Comparison of ENCODE assay signal across 18 mouse cellular contexts in genomic region chr5:54632281-54632680, GRCm38 (mm10).
DNase-seq lines count a peak whose midpoint lies in the region; ATAC-seq lines count a peak whose summit lies in the region.
"Had no signal": no experiment of that assay in that cellular context is flagged by ENCODE, and none has a peak within 500 bp of the region (broad histone marks: within the 10 kb centered on the region; RNA-seq: fewer than 3 reads in every experiment).

No protein-coding gene starts in this region.

- H3K4me2 ChIP-seq in hindbrain, embryonic 11.5 days (replicated peaks; ENCODE audit: low read depth, low read length): no peak overlapping the region
- no peak overlapping the region for H3K4me2 ChIP-seq in hindbrain, embryonic 13.5 days
- H3K4me2 ChIP-seq: heart, embryonic 12.5 days; neural tube, embryonic 13.5 days had no signal

- H3K4me3 ChIP-seq in hindbrain, embryonic 11.5 days (ENCODE audit: low read depth, low read length): no peak overlapping the region
- H3K4me3 ChIP-seq in hindbrain, embryonic 13.5 days: no peak overlapping the region
- H3K4me3 ChIP-seq: heart, embryonic 12.5 days; neural tube, embryonic 13.5 days had no signal

- no peaks in the 10 kb centered on the region for H3K27me3 ChIP-seq in hindbrain, embryonic 11.5 days (ENCODE audit: control insufficient read depth, insufficient read depth, low read length)
- no peaks in the 10 kb centered on the region for H3K27me3 ChIP-seq in hindbrain, embryonic 13.5 days
- H3K27me3 ChIP-seq: heart, embryonic 12.5 days; neural tube, embryonic 13.5 days had no signal

- WGBS in hindbrain, embryonic 11.5 days: 78% methylated on average over 3 of the region's 3 CpGs
- 87% methylated on average over 3 of the region's 3 CpGs for WGBS in hindbrain, embryonic 13.5 days

- H3K27ac ChIP-seq in hindbrain, embryonic 11.5 days (ENCODE audit: low read depth, low read length): no peak overlapping the region
- no peak overlapping the region for H3K27ac ChIP-seq in hindbrain, embryonic 13.5 days
- H3K27ac ChIP-seq: neural tube, embryonic 13.5 days had no signal

- no peak overlapping the region for H3K9ac ChIP-seq in hindbrain, embryonic 11.5 days (ENCODE audit: low read depth, low read length)
- no peak overlapping the region for H3K9ac ChIP-seq in hindbrain, embryonic 13.5 days
- H3K9ac ChIP-seq: heart, embryonic 12.5 days; liver, postnatal 0 days; neural tube, embryonic 13.5 days had no signal

- ATAC-seq in hindbrain, embryonic 11.5 days (ENCODE audit: low FRiP score): no peak
- ATAC-seq in hindbrain, embryonic 13.5 days (ENCODE audit: low FRiP score): no peak
- ATAC-seq: liver, postnatal 0 days had no signal

- DNase-seq in cerebellum, postnatal 10 days: peak; percentile 59 to 76
- DNase-seq in cerebellum, adult 11-12 months: no peak
- DNase-seq in hindbrain, embryonic 11.5 days (ENCODE audit: low spot score): peak; percentile 4
- peak; percentile 9 for DNase-seq in right cerebral cortex, postnatal 25 days
- no peak for DNase-seq in right cerebral cortex, postnatal 4 days
- DNase-seq in kidney, adult 18-20 months: no peak
- DNase-seq in heart, adult 9 months (ENCODE audit: low spot score in 2 of 2): no peak
- DNase-seq: heart, postnatal 4 days; kidney, adult 2 months; kidney, postnatal 4 days; liver, postnatal 0 days; lung, postnatal 4 days; midbrain, embryonic 14.5 days; retina, postnatal 1 day; thymus, postnatal 36 days had no signal

- H3K4me1 ChIP-seq in hindbrain, embryonic 11.5 days (replicated peaks; ENCODE audit: control insufficient read depth, insufficient read depth, low read length): no peaks in the 10 kb centered on the region
- H3K4me1 ChIP-seq in hindbrain, embryonic 13.5 days (replicated peaks): no peaks in the 10 kb centered on the region
- H3K4me1 ChIP-seq: heart, embryonic 12.5 days; neural tube, embryonic 13.5 days had no signal

- no peaks in the 10 kb centered on the region for H3K9me3 ChIP-seq in hindbrain, embryonic 11.5 days (ENCODE audit: control insufficient read depth, low read length)
- H3K9me3 ChIP-seq in hindbrain, embryonic 13.5 days: no peaks in the 10 kb centered on the region; the same call in 1 of the 2 replicates
- H3K9me3 ChIP-seq: heart, embryonic 12.5 days; neural tube, embryonic 13.5 days had no signal

- H3K36me3 ChIP-seq in hindbrain, embryonic 11.5 days (ENCODE audit: control insufficient read depth, insufficient read depth, low read length): no peaks in the 10 kb centered on the region
- no peaks in the 10 kb centered on the region for H3K36me3 ChIP-seq in hindbrain, embryonic 13.5 days
- H3K36me3 ChIP-seq: heart, embryonic 12.5 days; neural tube, embryonic 13.5 days had no signal

Comparison
In these comparisons a context has a peak if more than half of its experiments do, and no peak if none do; other contexts are left out.
1. DNase-seq: peak in cerebellum, postnatal 10 days (2 of 2), hindbrain, embryonic 11.5 days (single experiment) and right cerebral cortex, postnatal 25 days (single experiment); none in cerebellum, adult 11-12 months (single experiment), right cerebral cortex, postnatal 4 days (single experiment), kidney, adult 18-20 months (single experiment) and heart, adult 9 months (0 of 2).